In the genomic region with DNA sequence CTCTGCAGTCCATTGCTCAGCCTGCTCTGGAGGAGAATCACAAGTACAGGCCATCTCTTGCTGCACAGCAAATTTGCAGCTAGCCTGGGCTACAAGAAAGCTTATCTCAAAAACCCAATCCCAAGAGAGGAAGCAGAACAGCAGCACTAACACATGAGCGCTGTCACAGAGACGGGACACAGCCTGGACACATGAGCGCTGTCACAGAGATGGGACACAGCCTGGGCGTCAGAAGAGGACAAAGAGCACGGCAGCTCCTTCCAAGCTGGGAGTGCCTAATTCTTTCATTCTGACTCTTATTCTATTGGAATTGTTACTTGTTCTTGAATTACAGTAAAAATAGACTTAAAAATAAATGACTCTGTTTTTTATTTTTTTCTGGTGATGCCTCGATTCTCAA, we compare ENCODE assay signal across 20 mouse cellular contexts.
"Had no signal": no experiment of that assay in that cellular context is flagged by ENCODE, and none has a peak within 500 bp of the region (broad histone marks: within the 10 kb centered on the region; RNA-seq: fewer than 3 reads in every experiment).

No protein-coding gene starts in this region.

- H3K27me3 ChIP-seq: limb, embryonic 12.5 days; limb, embryonic 15.5 days; midbrain, embryonic 12.5 days; midbrain, embryonic 15.5 days; neural tube, embryonic 12.5 days; neural tube, embryonic 15.5 days had no signal

- H3K4me2 ChIP-seq: limb, embryonic 12.5 days; limb, embryonic 15.5 days; liver, embryonic 11.5 days; lung, embryonic 14.5 days; midbrain, embryonic 12.5 days; midbrain, embryonic 15.5 days; neural tube, embryonic 12.5 days; neural tube, embryonic 15.5 days had no signal

- H3K4me1 ChIP-seq: limb, embryonic 12.5 days; limb, embryonic 15.5 days; midbrain, embryonic 12.5 days had no signal

- ATAC-seq: intestine, postnatal 0 days; liver, postnatal 0 days; midbrain, embryonic 15.5 days had no signal

- H3K36me3 ChIP-seq: limb, embryonic 15.5 days; midbrain, embryonic 12.5 days; midbrain, embryonic 15.5 days; neural tube, embryonic 12.5 days; neural tube, embryonic 15.5 days had no signal

- H3K4me3 ChIP-seq: limb, embryonic 12.5 days; limb, embryonic 15.5 days; midbrain, embryonic 12.5 days; midbrain, embryonic 15.5 days; neural tube, embryonic 12.5 days; neural tube, embryonic 15.5 days had no signal

- H3K27ac ChIP-seq: limb, embryonic 12.5 days; limb, embryonic 15.5 days; liver, embryonic 14.5 days; macrophage; midbrain, embryonic 12.5 days; midbrain, embryonic 15.5 days; neural tube, embryonic 12.5 days; neural tube, embryonic 15.5 days; stomach, postnatal 0 days had no signal

- H3K9me3 ChIP-seq: limb, embryonic 12.5 days; limb, embryonic 15.5 days; midbrain, embryonic 12.5 days; midbrain, embryonic 15.5 days; neural tube, embryonic 12.5 days; neural tube, embryonic 15.5 days had no signal

- H3K9ac ChIP-seq: limb, embryonic 12.5 days; limb, embryonic 15.5 days; liver, embryonic 14.5 days; liver, postnatal 0 days; lung, embryonic 14.5 days; midbrain, embryonic 12.5 days; midbrain, embryonic 15.5 days; neural tube, embryonic 12.5 days; neural tube, embryonic 15.5 days had no signal

- DNase-seq: left cerebral cortex, postnatal 4 days; liver, postnatal 0 days; lung, embryonic 14.5 days; right cerebral cortex, adult 18-20 months; right cerebral cortex, postnatal 14 days; right cerebral cortex, postnatal 4 days; thymus, adult 2 months; thymus, postnatal 14 days; thymus, postnatal 4 days had no signal
